Mouse (Mus musculus) liver, adult 2 months (tissue): ENCODE data around the gene Ipp. TPM values are rescaled to one million over a fixed set of nuclear protein-coding genes. Genes with fewer than 3 reads are reported as not detected.
A peak's percentile ranks its signal among the peaks of the same experiment; 100 is the strongest.

Experiments
- DNase-seq: peaks from one replicate; pipeline ENCODE4 v3.0.0-alpha.2; 2011; ENCODE audit warnings: low read depth, low spot score; ENCODE audit errors: extremely low read depth
- H3K27ac ChIP-seq: fragments of 200-500 bp; replicated peaks from 2 replicates; pipeline ENCODE4 v1.5.1; 2012; ENCODE audit warnings: low read depth, mild to moderate bottlenecking, control low read depth, inconsistent platforms, low read length; ENCODE audit not compliant: insufficient read depth
- H3K27me3 ChIP-seq: fragments of 200-500 bp; 2 replicates; pipeline ENCODE4 v1.6.1; 2012; ENCODE audit warnings: mild to moderate bottlenecking, moderate library complexity, low read length, inconsistent platforms; ENCODE audit not compliant: control insufficient read depth, insufficient read depth
- H3K36me3 ChIP-seq: fragments of 200-500 bp; 2 replicates; pipeline ENCODE4 v1.6.1; 2012; ENCODE audit warnings: low read length, inconsistent platforms; ENCODE audit not compliant: control insufficient read depth, insufficient read depth
- H3K4me1 ChIP-seq: fragments of 200-500 bp; 2 replicates; pipeline ENCODE4 v1.6.1; 2011; ENCODE audit warnings: low read length; ENCODE audit not compliant: control insufficient read depth, insufficient read depth
- H3K4me3 ChIP-seq: fragments of 200-500 bp; 2 replicates; pipeline ENCODE4 v1.5.1; 2011; ENCODE audit warnings: low read depth, mild to moderate bottlenecking, control low read depth, low read length, moderate library complexity; ENCODE audit not compliant: insufficient read depth
- H3K79me2 ChIP-seq: fragments of 200-500 bp; 2 replicates; pipeline ENCODE4 v1.6.1; 2012; ENCODE audit warnings: inconsistent platforms, mild to moderate bottlenecking, low read length, moderate library complexity; ENCODE audit not compliant: control insufficient read depth, insufficient read depth
- H3K9ac ChIP-seq: fragments of 200-500 bp; 2 replicates; pipeline ENCODE4 v1.6.1; 2012; ENCODE audit warnings: low read depth, mild to moderate bottlenecking, control low read depth, inconsistent platforms, low read length
- CTCF ChIP-seq: fragments of 200-500 bp; IDR thresholded peaks from 2 replicates; pipeline ENCODE4 v1.5.1; 2011; ENCODE audit warnings: low read depth, low read length, control low read depth
- POLR2A ChIP-seq: fragments of 200-500 bp; IDR thresholded peaks from 2 replicates; pipeline ENCODE4 v1.6.1; 2011; ENCODE audit warnings: low read length, control low read depth; ENCODE audit not compliant: insufficient read depth; ENCODE audit errors: extremely low read depth
- WGBS: fragments of 180-500 bp; shearing (Covaris S2); methylation state at CpG from one replicate; pipeline ENCODE4 v1.1.7; 2018; 5-methylcytosine and 5-hydroxymethylcytosine counted together
- polyA plus RNA-seq: library from polyadenylated mRNA; depleted of rRNA; stranded (reverse); fragments of >200 nt; gene quantifications from 2 replicates; pipeline ENCODE4 v1.2.3, GENCODE M21; 2012
- total RNA-seq: library from RNA; depleted of rRNA; stranded (reverse); fragments of >200 nt; gene quantifications from 2 replicates; pipeline ENCODE4 v1.2.3, GENCODE M21; 2014

The Ipp gene
- total and polyA plus RNA-seq, 2 experiments = 2.1 to 11.7 TPM

GRCm38 (mm10) chr4:116483476-116483875 is 23.9 kb upstream of the Ipp start:
- DNase-seq = no peak
- Histone ChIP-seq H3K4me1 (no peaks in the 10 kb centered on the region), H3K27me3 (no peaks in the 10 kb centered on the region), H3K36me3 (no peaks in the 10 kb centered on the region), H3K4me3 (no peak overlapping the region), H3K27ac (no peak overlapping the region), H3K9ac (no peak overlapping the region), H3K79me2 (no peaks in the 10 kb centered on the region)
- TF ChIP-seq CTCF = no peak
- no peak for TF ChIP-seq POLR2A
- 77% methylated on average over 2 of the region's 2 CpGs for WGBS

- no peak overlapping the region for H3K4me3 ChIP-seq
- no peak overlapping the region for H3K27ac ChIP-seq
- H3K9ac ChIP-seq = no peak overlapping the region
- no peaks in the 10 kb centered on the region for H3K79me2 ChIP-seq
- no peaks in the 10 kb centered on the region for H3K36me3 ChIP-seq
- H3K4me1 ChIP-seq = no peaks in the 10 kb centered on the region
- TF ChIP-seq CTCF (no peak), POLR2A (no peak)
- 72% methylated on average over 2 of the region's 2 CpGs for WGBS
- no peak for DNase-seq
- no peaks in the 10 kb centered on the region for H3K27me3 ChIP-seq
These were observed 16.2 kb upstream of the Ipp start for GRCm38 (mm10) chr4:116491119-116491536.

- no peaks in the 10 kb centered on the region for H3K27me3 ChIP-seq
- no peak overlapping the region for H3K27ac ChIP-seq
- H3K4me1 ChIP-seq = no peaks in the 10 kb centered on the region
- H3K9ac ChIP-seq = no peak overlapping the region
- no peaks in the 10 kb centered on the region for H3K36me3 ChIP-seq
- TF ChIP-seq POLR2A (no peak), CTCF (no peak)
- no peak for DNase-seq
- 87% methylated on average over 2 of the region's 2 CpGs for WGBS
- no peak overlapping the region for H3K4me3 ChIP-seq
- no peaks in the 10 kb centered on the region for H3K79me2 ChIP-seq
These were observed 15.5 kb upstream of the Ipp start for GRCm38 (mm10) chr4:116491886-116492285.

GRCm38 (mm10) chr4:116492460-116492859 is 14.9 kb upstream of the Ipp start:
- H3K36me3 ChIP-seq = no peaks in the 10 kb centered on the region
- peak; percentile 16 for DNase-seq
- no peak overlapping the region for H3K9ac ChIP-seq
- no peaks in the 10 kb centered on the region for H3K79me2 ChIP-seq
- H3K27me3 ChIP-seq = no peaks in the 10 kb centered on the region
- H3K27ac ChIP-seq = no peak overlapping the region
- no peak for TF ChIP-seq CTCF
- TF ChIP-seq POLR2A = no peak
- H3K4me1 ChIP-seq = no peaks in the 10 kb centered on the region
- WGBS = 27% methylated on average over 4 of the region's 4 CpGs
- no peak overlapping the region for H3K4me3 ChIP-seq

- no peak for DNase-seq
- TF ChIP-seq POLR2A (no peak), CTCF (no peak)
- Histone ChIP-seq H3K36me3 (no peaks in the 10 kb centered on the region), H3K9ac (no peak overlapping the region), H3K4me3 (no peak overlapping the region), H3K79me2 (no peaks in the 10 kb centered on the region), H3K27ac (no peak overlapping the region), H3K4me1 (no peaks in the 10 kb centered on the region), H3K27me3 (no peaks in the 10 kb centered on the region)
- WGBS = 91% methylated on average over 5 of the region's 5 CpGs
These were observed 13.7 kb upstream of the Ipp start for GRCm38 (mm10) chr4:116493646-116494045.

GRCm38 (mm10) chr4:116499978-116500377 is 7.4 kb upstream of the Ipp start:
- Histone ChIP-seq H3K36me3 (no peaks in the 10 kb centered on the region), H3K79me2 (no peaks in the 10 kb centered on the region), H3K4me3 (no peak overlapping the region), H3K9ac (no peak overlapping the region), H3K27ac (no peak overlapping the region), H3K27me3 (no peaks in the 10 kb centered on the region), H3K4me1 (peaks cover 5% of the 10 kb centered on the region; the same call in 1 of the 2 replicates)
- TF ChIP-seq CTCF = no peak
- TF ChIP-seq POLR2A = no peak
- 13% methylated on average over 3 of the region's 3 CpGs for WGBS
- DNase-seq = peak; percentile 22
